Mouse (Mus musculus) G1E (cell line): ENCODE measurements at regions not wholly inside any gene's neighbourhood (a gene's known extent, or its start where the extent isn't known, plus 50 kb on each side); places are given as distances from the start of the nearest gene placed in this dataset.

Experiments used
- CTCF ChIP-seq: IDR thresholded peaks from 2 replicates; pipeline ENCODE4 v1.5.1; 2012; ENCODE audit warnings: low read depth, low read length, inconsistent platforms, mixed read lengths
- GATA1 ChIP-seq: IDR thresholded peaks from 2 replicates; pipeline ENCODE4 v1.6.1; 2012; ENCODE audit warnings: borderline replicate concordance, low read length, inconsistent platforms, mixed read lengths
- GATA2 ChIP-seq: IDR thresholded peaks from 2 replicates; pipeline ENCODE4 v1.6.1; 2012; ENCODE audit warnings: low read depth, low read length, inconsistent platforms, borderline replicate concordance
- POLR2AphosphoS5 ChIP-seq: IDR thresholded peaks from 2 replicates; pipeline ENCODE4 v1.6.1; 2012; ENCODE audit warnings: low read depth, low read length, inconsistent platforms; ENCODE audit not compliant: insufficient replicate concordance
- TAL1 ChIP-seq: conservative IDR thresholded peaks from 2 replicates; pipeline ENCODE4 v1.6.1; 2012; ENCODE audit warnings: low read depth, low read length, inconsistent platforms, mixed read lengths

- no peak for TF ChIP-seq CTCF
- no peak for TF ChIP-seq TAL1
- TF ChIP-seq GATA1: no peak
- TF ChIP-seq POLR2AphosphoS5: no peak
- TF ChIP-seq GATA2: no peak
These were observed 61.5 kb upstream of the Nkx1-1 start for GRCm38 (mm10) chr5:33495276-33495675.
